ENCODE assay signal across 15 mouse cellular contexts in the genomic region with DNA sequence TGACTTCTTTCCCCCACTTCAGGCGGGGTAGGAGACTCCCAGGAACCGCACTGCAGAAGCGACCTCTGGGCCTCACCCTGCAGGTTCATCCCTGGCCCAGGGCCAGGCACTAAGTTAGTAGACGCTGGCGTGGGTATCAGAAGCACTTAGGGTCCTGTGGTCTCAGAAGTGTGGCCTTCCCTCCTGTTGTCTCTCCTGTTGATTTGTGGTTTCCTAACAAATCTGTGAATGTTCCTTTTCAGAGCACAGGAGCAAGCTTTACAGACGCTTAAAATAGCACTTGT. TPM values are rescaled to one million over a fixed set of nuclear protein-coding genes. Genes with fewer than 3 reads are reported as not detected.
DNase-seq lines count a peak whose midpoint lies in the region; ATAC-seq lines count a peak whose summit lies in the region.
"Had no signal": no experiment of that assay in that cellular context is flagged by ENCODE, and none has a peak within 500 bp of the region (broad histone marks: within the 10 kb centered on the region; RNA-seq: fewer than 3 reads in every experiment).

No protein-coding gene starts in this region.

- DNase-seq in embryo, embryonic 10.5 days (ENCODE audit: low spot score), result peak; percentile 64
- no peak for DNase-seq in embryo, embryonic 11 days
- no peak for DNase-seq in forebrain, embryonic 10.5 days (ENCODE audit: extremely low spot score, low spot score)
- DNase-seq in frontal cortex, postnatal 25 days (ENCODE audit: low spot score in 2 of 2), result no peak
- no peak for DNase-seq in frontal cortex, postnatal 10 days (ENCODE audit: low spot score in 2 of 2)
- no peak for DNase-seq in natural killer cell, adult 2 months (ENCODE audit: low spot score in 2 of 2)
- DNase-seq: gastrocnemius, adult 2 months; liver, postnatal 0 days; right cerebral cortex, adult 18-20 months had no signal

- H3K4me3 ChIP-seq in forebrain, embryonic 10.5 days, result peak overlapping the region; percentile 51
- H3K4me3 ChIP-seq in hindbrain, embryonic 13.5 days, result peak overlapping the region; percentile 26
- peak overlapping the region; percentile 25 for H3K4me3 ChIP-seq in midbrain, embryonic 15.5 days
- H3K4me3 ChIP-seq: gastrocnemius, adult 2 months had no signal

- peak overlapping the region; percentile 84 for H3K27ac ChIP-seq in forebrain, embryonic 10.5 days
- H3K27ac ChIP-seq in hindbrain, embryonic 13.5 days, result no peak overlapping the region
- no peak overlapping the region for H3K27ac ChIP-seq in midbrain, embryonic 15.5 days
- H3K27ac ChIP-seq: gastrocnemius, adult 2 months; kidney, postnatal 0 days; limb, embryonic 13.5 days had no signal

- no peak overlapping the region for H3K4me2 ChIP-seq in hindbrain, embryonic 13.5 days
- H3K4me2 ChIP-seq in midbrain, embryonic 15.5 days, result no peak overlapping the region

- peaks cover 100% of the 10 kb centered on the region for H3K27me3 ChIP-seq in forebrain, embryonic 10.5 days (ENCODE audit: poor library complexity, severe bottlenecking)
- H3K27me3 ChIP-seq in hindbrain, embryonic 13.5 days, result peaks cover 99% of the 10 kb centered on the region
- peaks cover 84% of the 10 kb centered on the region for H3K27me3 ChIP-seq in midbrain, embryonic 15.5 days (replicated peaks)

- peaks cover 96% of the 10 kb centered on the region for H3K4me1 ChIP-seq in forebrain, embryonic 10.5 days
- H3K4me1 ChIP-seq in hindbrain, embryonic 13.5 days (replicated peaks), result peaks cover 36% of the 10 kb centered on the region
- peaks cover 42% of the 10 kb centered on the region for H3K4me1 ChIP-seq in midbrain, embryonic 15.5 days

- no peak overlapping the region for H3K9ac ChIP-seq in hindbrain, embryonic 13.5 days
- H3K9ac ChIP-seq in midbrain, embryonic 15.5 days, result no peak overlapping the region
- H3K9ac ChIP-seq: limb, embryonic 13.5 days; liver, postnatal 0 days had no signal

- ATAC-seq in hindbrain, embryonic 13.5 days (ENCODE audit: low FRiP score), result no peak
- ATAC-seq in midbrain, embryonic 15.5 days (replicated peaks), result no peak
- ATAC-seq: liver, postnatal 0 days had no signal

- WGBS in forebrain, embryonic 10.5 days, result 4% methylated on average over 6 of the region's 6 CpGs
- 2% methylated on average over 6 of the region's 6 CpGs for WGBS in hindbrain, embryonic 13.5 days
- WGBS in midbrain, embryonic 15.5 days, result 0% methylated on average over 6 of the region's 6 CpGs

- H3K9me3 ChIP-seq in forebrain, embryonic 10.5 days, result no peaks in the 10 kb centered on the region
- H3K9me3 ChIP-seq in hindbrain, embryonic 13.5 days, result no peaks in the 10 kb centered on the region
- no peaks in the 10 kb centered on the region for H3K9me3 ChIP-seq in midbrain, embryonic 15.5 days
- H3K9me3 ChIP-seq: limb, embryonic 13.5 days had no signal

- H3K36me3 ChIP-seq in forebrain, embryonic 10.5 days (replicated peaks), result peaks cover 7% of the 10 kb centered on the region; the same call in 1 of the 2 replicates
- no peaks in the 10 kb centered on the region for H3K36me3 ChIP-seq in hindbrain, embryonic 13.5 days
- H3K36me3 ChIP-seq in midbrain, embryonic 15.5 days (replicated peaks), result no peaks in the 10 kb centered on the region
- H3K36me3 ChIP-seq: G1E; limb, embryonic 13.5 days had no signal

RNA-seq across cellular contexts. Expression of a gene that starts 2.4 kb away (rescaled TPM):
- polyA plus RNA-seq in forebrain, embryonic 10.5 days (2016; fragmentation: Nextera tagmentation; extraction: Ambion mirVana), result 10.5 and 11.2 TPM in 2 replicates
- 4.0 and 4.4 TPM in 2 replicates for polyA plus RNA-seq in hindbrain, embryonic 13.5 days (2015; fragmentation: Nextera tagmentation; extraction: Ambion mirVana)
- polyA plus RNA-seq in midbrain, embryonic 15.5 days (2015; fragmentation: Nextera tagmentation; extraction: Ambion mirVana), result 10.4 and 10.7 TPM in 2 replicates
- polyA plus RNA-seq: G1E; heart, embryonic 14.5 days; kidney, postnatal 0 days; limb, embryonic 13.5 days; liver, postnatal 0 days had no signal

RNA-seq across cellular contexts. Expression of a gene that starts 41.9 kb away (rescaled TPM):
- 8.3 and 8.5 TPM in 2 replicates for polyA plus RNA-seq in forebrain, embryonic 10.5 days (2016; fragmentation: Nextera tagmentation; extraction: Ambion mirVana)
- polyA plus RNA-seq in hindbrain, embryonic 13.5 days (2015; fragmentation: Nextera tagmentation; extraction: Ambion mirVana), result 21.4 and 29.2 TPM in 2 replicates
- 79.2 and 81.5 TPM in 2 replicates for polyA plus RNA-seq in midbrain, embryonic 15.5 days (2015; fragmentation: Nextera tagmentation; extraction: Ambion mirVana)
- polyA plus RNA-seq: G1E; heart, embryonic 14.5 days had no signal
